Mouse (Mus musculus) erythroblast, embryonic 14.5 days (primary cell): ENCODE results near the gene Sacm1l.

ENCODE experiments used
- GATA1 ChIP-seq: IDR thresholded peaks from 2 replicates; pipeline ENCODE4 v1.6.1; 2012; ENCODE audit warnings: low read length, inconsistent platforms, mixed read lengths
- TAL1 ChIP-seq: IDR thresholded peaks from 3 replicates; pipeline ENCODE4 v1.6.1; 2012; ENCODE audit warnings: low read length, inconsistent platforms, mixed read lengths

- TF ChIP-seq GATA1 (no peak), TAL1 (no peak)
Observed at GRCm38 (mm10) chr9:123625821-123626220, 96.3 kb downstream of the Sacm1l start.
